Mouse (Mus musculus): ENCODE measurements around the gene Pin1. TPM values are rescaled to one million over a fixed set of nuclear protein-coding genes. Genes with fewer than 3 reads are reported as not detected.
"Not testable (repeated sequence)": the region's sequence is repeated elsewhere in the genome, so short reads cannot be mapped to it uniquely, and the experiment has no call there.

Pin1 gene
- polyA plus RNA-seq, 1 experiment: 42.4 TPM

DNA sequence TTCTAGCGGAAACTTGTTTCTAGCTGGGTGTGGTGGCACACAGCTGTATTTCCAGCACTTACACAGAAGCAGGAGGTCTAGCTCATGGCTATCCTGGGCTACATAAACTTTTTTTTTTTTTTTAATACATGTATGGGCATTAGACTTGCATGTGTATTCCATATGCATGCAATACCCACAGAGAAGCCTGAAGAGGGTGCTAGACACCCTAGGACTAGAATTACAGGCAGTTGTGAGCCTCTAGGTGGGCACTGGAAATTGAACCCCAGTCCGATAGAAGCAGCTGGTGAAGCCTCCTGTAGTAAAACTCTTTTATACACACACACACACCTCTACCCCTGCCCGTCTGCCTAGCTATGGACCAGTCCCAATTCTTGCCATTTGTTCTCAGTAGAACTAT, 2.0 kb downstream of the Pin1 start:
- no peak for DNase-seq (ENCODE audit: extremely low spot score in 1 of 2, low spot score in 1 of 2)

DNA sequence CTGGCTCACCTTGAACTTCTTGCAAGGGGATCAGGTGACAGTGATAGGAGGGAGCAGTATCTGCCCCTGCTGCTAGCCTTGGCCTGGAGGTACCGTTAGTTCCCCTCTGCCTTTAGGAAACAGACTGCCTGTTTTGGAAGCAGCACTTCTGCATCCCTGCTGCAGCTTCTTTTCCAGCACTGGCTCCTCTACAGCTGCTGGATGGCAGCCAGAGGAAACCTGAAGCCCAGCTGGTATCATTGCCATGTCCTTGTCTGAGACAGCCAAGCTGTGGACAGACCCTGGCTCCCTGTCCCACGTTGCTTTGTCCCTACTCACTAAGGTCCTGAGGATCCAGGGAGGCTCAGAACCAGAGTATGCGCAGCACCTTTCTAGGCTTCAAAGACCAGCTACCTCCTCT, 5.7 kb downstream of the Pin1 start:
- DNase-seq (ENCODE audit: extremely low spot score in 1 of 2, low spot score in 1 of 2): no peak

DNA sequence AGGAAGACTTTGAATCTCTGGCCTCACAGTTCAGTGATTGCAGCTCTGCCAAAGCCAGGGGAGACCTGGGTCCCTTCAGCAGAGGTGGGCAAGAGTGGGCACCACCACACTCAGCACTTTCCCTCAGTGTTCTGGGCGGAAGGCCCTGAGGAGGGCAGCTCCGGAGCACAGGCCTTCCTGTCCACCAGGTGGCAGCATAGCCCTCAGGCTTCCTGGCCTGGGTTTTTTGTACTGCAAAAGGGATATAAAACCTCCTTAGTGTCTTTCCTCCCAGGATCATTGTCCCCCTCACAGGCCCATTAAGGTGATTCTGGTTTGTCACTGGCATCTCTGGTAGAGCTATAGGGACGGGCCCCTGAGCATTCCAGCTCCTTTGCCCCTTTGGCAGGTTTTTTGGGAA, 10.4 kb downstream of the Pin1 start:
- DNase-seq (ENCODE audit: extremely low spot score in 1 of 2, low spot score in 1 of 2): peak in 1 of 2 experiments; percentile 92

DNA sequence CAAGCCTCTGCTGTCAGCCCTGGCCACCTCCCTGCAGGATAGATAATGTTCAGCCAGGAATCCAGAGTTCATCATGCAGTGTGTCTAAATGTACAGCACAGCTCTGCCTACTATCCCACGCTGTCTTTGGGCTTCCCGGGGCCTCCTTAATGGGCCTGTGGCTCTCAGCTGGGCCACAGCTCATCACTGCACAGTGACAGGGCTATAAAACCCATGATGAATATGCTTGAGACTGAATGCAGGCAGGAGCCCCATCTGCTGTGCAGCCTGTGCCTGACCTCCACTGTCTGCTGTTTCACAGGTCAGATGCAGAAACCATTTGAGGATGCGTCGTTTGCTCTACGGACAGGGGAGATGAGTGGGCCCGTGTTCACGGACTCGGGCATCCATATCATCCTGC, 11.0 kb downstream of the Pin1 start:
- no peak for DNase-seq (ENCODE audit: extremely low spot score in 1 of 2, low spot score in 1 of 2)

DNA sequence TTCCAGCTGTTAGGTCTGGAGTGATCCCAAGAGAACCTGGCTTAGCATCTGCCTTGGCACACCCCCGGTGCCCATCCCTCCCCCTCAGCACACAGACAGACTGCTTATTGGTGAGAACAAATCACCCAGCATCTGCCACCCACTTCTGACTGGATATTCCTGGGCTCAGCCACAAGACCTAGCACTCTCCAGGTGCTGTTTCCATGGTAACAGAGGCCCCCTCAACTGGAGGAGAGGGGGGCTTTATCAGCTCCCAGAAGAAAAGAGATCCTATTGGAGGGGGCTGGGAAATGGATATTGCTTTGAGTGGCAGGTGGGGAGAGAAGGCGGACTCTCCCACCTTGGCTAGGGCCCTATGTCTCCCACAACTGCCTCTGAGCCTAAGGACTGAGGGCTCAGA, 12.1 kb downstream of the Pin1 start:
- DNase-seq (ENCODE audit: extremely low spot score in 1 of 2, low spot score in 1 of 2): peak; percentile 81 to 85

DNA sequence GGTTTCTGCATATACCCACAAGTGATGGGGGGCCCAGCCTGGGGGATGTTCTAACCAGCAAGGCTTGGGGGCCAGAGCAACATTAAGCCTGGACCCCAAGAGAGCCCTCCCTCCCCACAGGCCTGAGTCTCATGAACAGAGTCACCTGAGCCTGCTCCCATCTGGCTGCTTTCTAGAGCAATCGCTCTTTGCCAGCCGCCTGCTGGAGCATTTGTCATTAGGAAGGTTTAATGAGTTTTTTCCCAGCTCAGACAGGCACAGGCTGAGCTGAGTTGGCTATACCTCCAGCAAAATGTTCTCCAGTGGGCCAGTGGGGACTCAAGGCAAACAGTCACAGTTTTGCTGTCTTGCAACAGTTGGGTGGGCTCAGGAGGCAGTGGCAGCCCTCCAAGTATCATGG, 12.5 kb downstream of the Pin1 start:
- DNase-seq (ENCODE audit: extremely low spot score in 1 of 2, low spot score in 1 of 2): no peak

DNA sequence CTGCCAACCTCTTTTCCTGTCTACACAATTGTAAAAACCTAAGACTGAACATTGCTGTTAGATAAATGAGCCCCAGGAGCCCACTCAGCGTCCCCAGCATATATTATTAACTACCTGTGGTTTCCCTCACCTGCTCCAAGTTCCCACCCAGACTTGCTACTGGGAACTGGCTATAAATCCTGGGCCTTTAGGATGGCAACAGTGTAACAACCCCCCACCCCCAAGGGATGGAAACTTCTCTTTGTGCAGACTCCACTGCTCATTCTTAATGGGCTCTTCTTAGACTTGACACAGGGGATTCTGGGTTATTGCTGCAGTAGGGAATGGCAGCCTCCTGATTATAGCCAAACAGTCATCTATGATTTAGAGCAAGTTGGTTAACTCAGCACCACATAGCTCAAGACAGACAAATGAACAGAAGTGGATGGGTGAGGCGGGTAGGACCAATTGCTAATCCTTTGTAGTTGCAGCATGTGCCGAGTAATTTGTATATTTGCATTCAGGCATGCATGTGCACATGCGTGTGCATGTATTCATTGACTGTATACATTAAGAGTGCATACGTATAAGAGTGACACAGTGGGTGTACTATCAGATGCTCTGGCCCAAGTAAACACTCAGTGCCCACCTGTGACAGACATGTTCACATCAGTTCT, 13.2 kb downstream of the Pin1 start:
- DNase-seq (ENCODE audit: extremely low spot score in 1 of 2, low spot score in 1 of 2): no peak

DNA sequence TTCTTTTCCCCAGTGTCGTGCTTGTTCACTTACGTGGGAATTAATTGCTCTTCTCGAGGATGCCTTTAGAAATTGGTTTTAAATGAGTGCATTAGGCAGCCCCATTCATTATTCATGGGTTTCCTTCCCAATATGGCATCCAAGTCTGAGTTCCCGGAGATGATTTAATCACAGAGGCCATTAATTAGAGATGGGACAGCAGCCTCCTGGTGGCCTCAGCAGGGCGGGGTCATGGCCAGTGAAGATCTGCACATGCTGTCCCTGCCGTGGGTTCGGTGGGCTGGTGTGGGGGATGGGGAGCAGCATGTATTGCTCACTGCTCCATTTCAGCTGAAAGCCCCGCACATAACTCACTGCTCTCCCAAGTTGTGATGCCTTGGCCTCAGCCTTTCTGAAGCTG, 14.0 kb downstream of the Pin1 start:
- no peak for DNase-seq (ENCODE audit: extremely low spot score in 1 of 2, low spot score in 1 of 2)

DNA sequence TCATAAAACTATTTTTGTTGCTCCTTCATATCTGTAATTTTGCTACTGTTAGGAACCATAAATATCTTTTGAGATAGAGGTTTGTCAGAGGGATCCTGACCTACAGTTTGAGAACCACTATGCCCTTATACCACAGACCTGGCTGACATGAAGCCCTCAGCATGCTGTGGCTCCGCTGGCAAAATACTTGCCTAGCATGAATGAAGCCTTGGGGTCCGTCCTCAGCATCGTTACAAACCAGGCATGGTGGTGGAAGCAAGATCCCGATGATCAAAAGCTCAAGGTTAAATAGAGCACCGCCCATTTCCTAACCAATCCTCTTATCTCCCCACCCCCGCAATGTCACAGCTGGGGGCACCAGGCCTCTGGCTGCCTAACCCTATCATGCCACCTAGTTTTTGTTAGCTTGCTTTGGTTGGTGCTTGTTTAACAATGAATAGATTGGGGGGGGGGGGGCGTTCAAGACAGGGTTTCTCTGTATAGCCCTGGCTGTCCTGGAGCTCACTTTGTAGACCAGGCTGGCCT, 14.7 kb downstream of the Pin1 start:
- DNase-seq (ENCODE audit: extremely low spot score in 1 of 2, low spot score in 1 of 2): no peak

DNA sequence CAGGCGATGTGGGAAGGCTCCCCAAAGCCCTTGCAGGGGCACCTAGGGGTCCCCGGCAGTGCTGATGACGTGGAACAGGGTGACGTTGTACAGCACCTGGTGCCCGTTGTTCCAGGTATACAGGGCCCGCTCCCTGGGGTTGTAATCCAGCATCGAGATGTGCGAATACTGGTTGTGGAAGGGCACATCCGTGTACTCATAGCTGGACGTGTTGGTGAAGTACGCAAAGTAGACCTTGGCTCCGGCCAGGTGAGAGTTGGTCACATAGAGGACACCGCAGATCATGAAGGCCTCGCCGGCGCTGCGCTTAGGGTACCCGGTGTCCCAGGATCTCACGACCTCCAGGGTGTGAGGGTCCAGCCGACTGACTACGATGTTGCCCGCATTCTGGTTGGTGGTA, 16.2 kb downstream of the Pin1 start:
- DNase-seq (ENCODE audit: extremely low spot score in 1 of 2, low spot score in 1 of 2): no peak

DNA sequence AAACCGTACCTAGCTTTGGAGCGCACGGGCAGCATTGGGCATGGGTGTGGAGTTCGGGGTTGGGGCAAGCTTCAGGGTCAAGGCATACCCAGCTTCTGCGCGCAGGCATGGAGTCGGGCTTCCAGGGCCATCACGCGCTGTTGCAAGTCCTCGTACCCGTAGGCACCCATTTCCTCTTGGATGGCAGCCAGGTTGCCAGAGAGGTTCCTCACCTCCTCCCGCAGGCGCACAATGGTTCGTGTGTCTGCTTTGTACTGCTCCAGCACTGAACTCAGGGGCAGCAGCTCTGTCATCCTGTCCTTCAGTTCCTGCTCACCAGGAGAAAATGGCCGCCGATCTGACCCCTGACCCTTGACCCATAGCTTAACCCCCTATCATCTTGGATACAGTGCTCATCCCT, 20.2 kb downstream of the Pin1 start:
- no peak for DNase-seq (ENCODE audit: extremely low spot score in 1 of 2, low spot score in 1 of 2)

DNA sequence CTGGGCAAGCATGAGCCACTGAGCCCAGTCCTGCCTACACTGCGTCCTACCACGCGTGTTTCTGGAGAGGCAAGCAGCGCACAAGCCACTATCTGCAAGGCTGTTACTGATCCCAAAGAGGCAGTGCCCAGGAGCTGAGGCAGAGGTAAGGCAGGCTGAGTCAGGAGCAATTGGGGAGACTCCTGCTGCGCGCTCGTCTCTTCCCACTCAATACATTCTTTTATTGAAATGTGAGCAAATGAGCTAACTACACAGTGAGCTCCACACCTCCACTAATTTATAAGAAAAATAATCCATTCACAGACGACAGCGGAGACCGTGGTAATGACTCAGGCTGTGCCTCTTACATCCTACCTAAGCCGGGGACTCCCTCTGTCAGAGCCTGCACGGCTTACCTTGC, 26.0 kb downstream of the Pin1 start:
- peak in 1 of 2 experiments; percentile 51 for DNase-seq (ENCODE audit: extremely low spot score in 1 of 2, low spot score in 1 of 2)

DNA sequence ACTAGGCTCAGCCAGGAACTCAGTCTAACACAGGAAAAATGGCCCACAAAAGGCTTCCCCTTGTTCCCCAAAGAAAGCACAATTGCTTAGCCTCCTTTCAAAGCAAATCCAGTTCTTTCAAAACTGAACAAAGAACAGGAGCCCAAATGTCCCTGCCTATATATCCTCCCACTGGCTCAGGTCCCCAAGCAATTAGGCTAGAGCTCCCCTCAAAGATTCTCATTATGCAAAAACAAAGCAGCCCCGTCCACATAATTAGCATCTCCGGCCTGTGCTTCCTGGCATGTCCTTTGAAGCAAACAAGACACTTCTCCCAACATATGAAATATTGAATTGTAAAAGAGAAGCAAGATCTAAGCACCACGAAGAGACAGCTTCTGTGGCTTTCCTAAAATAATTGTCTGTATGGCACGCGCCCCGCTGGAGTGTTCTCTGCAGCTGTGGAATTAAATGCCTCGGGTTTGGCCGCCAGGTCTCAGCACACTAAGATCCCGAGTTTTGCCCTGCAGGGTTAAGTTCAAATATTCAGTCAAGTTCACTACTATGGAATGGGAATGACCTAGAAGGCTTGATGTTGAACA, 28.6 kb downstream of the Pin1 start:
- DNase-seq (ENCODE audit: extremely low spot score in 1 of 2, low spot score in 1 of 2): no peak

DNA sequence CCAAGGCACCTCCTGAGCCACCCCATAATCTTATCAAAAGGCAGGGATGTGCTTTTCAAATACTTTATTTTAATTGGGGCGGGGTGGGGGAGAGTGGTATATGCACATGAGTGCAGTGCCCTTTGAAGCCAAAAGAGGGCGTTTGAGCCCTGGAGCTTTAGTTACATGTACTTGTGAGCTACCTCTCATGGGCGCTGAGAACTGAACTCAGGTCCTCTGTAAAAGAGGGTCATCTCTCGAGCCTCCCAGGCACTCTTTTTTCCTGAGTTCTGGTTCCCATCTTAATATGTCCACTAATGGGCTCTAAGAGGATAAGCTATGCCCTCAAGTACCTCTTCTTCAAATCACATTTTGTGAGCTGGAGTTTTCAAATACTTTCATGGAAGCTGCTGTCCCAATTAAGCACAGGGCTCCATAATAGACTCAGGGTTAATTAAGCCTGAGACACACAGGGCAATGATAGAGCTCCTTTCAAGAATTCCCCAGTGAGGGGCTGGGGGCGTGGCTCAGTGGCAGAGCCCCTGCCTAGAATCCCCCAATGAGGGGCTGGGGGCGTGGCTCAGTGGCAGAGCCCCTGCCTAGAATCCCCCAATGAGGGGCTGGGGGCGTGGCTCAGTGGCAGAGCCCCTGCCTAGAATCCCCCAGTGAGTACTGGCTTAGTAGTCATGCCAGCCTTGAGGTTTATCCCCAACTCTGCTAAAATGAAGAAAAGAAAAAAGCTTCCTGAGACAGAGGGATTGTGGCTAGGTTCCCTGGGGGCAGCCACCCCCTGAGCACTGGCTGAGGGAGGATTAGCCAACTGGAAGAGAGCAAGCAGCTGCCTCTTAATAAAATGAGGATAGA, 29.9 kb downstream of the Pin1 start:
- DNase-seq (ENCODE audit: extremely low spot score in 1 of 2, low spot score in 1 of 2): no peak

DNA sequence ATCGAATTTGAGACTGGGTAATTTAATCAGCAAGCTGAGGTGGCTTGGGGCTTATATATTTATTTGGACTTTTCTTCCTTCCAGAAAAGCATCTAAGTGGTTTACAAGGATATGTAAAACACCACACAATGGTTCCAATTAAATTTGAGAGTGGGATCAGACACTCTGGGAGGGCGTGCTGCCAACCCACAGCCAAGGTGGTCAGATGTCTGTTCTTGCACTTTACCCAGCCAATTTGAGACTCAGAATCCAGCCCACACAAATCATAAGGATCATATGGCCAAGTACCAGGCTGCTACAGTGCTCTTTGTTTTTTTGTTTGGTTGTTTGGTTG, 30.5 kb downstream of the Pin1 start:
- no peak for DNase-seq (ENCODE audit: extremely low spot score in 1 of 2, low spot score in 1 of 2)

DNA sequence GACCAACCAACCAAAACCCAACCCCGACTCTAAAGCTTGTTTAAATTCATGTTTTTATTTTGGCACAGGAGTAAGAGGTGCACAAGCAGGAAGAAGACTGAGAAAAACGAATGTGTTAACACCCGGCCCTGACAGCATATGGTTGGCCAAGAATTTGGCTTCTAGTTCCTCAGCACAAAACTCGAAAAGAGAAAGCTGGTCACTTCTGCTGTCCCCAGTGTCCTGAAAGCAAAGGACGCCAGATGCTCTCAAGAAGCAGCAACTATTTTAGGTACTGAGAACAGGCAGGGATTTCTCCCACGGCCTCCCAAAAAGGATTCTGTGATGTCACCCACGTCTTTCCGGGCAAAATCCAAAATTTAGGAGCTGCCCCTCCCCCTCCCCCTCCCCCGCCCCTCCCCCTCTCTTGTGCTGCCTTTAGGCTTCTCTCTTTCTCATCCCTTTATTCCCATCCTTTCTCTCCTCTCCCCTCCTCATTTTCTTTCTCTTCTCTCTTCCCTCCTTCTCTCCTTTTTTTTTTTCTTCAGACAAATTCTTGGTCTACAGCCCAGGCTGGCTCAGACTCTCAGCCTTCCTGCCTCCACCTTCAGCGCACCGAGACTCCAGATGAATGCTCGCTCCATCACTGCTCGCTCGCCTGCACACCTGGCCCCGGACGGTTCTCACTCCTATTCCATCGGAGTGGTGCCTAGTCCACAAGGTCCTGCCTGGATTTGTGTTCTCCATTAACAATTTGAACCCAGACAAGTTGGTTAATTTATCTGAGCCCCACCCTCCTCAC, 33.4 kb downstream of the Pin1 start:
- DNase-seq (ENCODE audit: extremely low spot score in 1 of 2, low spot score in 1 of 2): peak; percentile 82 to 86

DNA sequence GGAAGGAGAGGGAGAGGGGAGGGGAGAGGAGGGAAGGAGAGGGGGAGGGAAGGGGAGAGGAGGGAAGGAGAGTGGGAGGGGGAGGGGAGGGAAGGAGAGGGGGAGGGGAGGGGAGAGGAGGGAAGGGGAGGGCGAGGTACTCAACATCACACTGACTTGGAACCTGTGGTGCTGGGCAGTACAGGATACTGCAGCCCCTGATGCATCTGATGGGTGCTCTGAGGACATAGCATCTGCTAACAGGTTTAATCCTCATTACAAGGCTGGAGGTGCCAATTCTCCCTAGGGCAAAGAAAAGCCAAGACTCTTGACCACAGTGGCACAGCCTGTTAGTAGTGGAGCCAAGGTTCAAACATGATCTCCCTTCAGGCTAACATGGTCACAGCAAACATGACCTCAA, 37.5 kb downstream of the Pin1 start:
- DNase-seq (ENCODE audit: extremely low spot score in 1 of 2, low spot score in 1 of 2): no peak

DNA sequence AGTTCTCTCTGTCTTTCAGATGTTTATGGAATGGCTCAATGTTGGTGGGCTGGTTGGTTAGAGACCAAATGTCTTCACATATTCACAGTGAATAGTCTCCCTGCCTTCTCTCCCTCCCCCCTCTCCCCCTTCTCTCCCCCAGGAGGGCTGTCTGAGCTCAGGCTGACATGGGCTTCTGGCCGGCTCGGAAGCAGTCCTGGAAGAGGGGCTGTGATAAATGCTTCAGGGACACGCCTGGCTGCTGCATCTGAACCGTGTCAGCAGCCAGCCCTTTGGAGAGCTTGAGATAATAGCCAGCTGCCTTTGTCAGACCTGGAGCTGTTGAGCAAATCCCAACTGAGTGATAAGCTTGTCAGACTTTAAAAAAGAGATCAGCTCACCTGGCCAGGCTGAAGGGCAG, 38.0 kb downstream of the Pin1 start:
- DNase-seq (ENCODE audit: extremely low spot score in 1 of 2, low spot score in 1 of 2): no peak

DNA sequence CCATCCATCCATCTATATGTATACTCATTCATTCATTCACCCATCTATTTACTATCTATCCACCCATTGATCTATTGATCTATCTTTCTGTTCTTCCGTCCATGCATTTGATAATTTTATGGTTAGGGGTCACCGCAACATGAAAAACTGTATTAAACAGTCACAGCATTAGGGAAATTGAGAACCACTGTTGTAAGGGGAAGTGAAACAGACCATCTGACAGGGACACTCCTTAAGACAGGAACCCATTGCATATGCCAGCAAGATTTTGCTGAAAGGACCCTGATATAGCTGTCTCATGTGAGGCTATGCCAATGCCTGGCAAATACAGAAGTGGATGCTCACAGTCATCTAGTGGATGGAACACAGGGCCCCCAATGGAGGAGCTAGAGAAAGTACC, 38.6 kb downstream of the Pin1 start:
- not testable (repeated sequence) for DNase-seq (ENCODE audit: extremely low spot score in 1 of 2, low spot score in 1 of 2)

DNA sequence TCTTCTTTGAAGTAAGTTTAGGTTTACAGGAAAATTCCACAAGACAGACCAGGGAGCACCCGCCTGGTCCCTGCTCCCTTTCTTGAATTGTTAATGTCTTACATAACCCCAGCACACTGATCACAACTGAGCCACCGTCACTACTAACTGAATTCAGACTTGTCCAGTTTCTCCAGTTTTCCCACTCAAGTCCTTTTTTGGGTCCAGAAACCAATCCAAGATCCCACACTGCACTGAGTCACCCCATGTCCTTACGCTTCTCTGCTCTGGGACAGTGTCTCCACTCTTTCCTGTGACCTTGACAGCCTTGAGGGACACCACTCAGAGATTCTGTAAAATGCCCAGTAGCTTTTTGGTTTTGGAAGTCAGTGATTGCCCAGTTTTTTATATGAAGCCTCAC, 41.0 kb downstream of the Pin1 start:
- DNase-seq (ENCODE audit: extremely low spot score in 1 of 2, low spot score in 1 of 2): no peak

DNA sequence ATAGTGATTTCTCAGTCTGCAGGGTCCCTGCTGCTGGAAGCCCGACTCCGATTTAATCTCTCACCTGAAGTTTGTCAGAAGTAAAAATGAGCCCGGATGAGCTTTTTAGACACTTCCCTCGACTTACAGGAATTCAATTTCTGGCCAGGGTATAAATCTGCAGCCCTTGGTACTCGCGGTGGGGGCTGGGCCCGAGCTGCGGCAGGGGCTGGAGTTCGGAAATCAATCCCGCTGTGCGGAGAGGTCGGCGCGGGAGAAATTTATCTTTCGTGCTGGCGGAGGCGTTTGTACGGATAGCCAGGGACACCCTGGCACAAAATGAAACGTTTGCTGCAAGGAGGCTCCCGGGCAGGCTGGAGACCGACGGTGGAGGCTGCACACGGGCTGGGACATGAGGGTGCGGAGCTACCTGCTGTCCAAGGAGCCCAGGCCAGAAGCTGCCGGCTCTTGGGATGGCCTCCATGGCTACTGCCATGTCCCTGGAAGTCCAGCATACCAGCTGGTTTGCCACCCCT, 42.9 kb downstream of the Pin1 start:
- DNase-seq (ENCODE audit: extremely low spot score in 1 of 2, low spot score in 1 of 2): no peak

Measured in frontal cortex, adult 2 months (tissue).